Mouse (Mus musculus): ENCODE measurements around the gene Tmem262. TPM values are rescaled to one million over a fixed set of nuclear protein-coding genes. Genes with fewer than 3 reads are reported as not detected.
A peak's percentile ranks its signal among the peaks of the same experiment; 100 is the strongest.

The Tmem262 gene
- polyA plus RNA-seq, 1 experiment, result 219 TPM

GRCm38 (mm10) chr19:6070571-6071250, 9.1 kb upstream of the Tmem262 start:
- no peak overlapping the region for H3K27ac ChIP-seq (ENCODE audit: control insufficient read depth, insufficient read depth, low read depth, low read length)

GRCm38 (mm10) chr19:6071261-6071660, 8.6 kb upstream of the Tmem262 start:
- no peaks in the 10 kb centered on the region; the same call in 1 of the 2 replicates for H3K36me3 ChIP-seq (ENCODE audit: control insufficient read depth, insufficient read depth, low read length)
- TF ChIP-seq CTCF (IDR thresholded peaks at IDR 0.05; ENCODE audit: control insufficient read depth, insufficient read depth, insufficient replicate concordance, low read depth, low read length), result no peak
- no peak for TF ChIP-seq POLR2A (IDR thresholded peaks at IDR 0.05; ENCODE audit: control insufficient read depth, low read depth, low read length)
- H3K27ac ChIP-seq (ENCODE audit: control insufficient read depth, insufficient read depth, low read depth, low read length), result no peak overlapping the region
- no peaks in the 10 kb centered on the region for H3K27me3 ChIP-seq (ENCODE audit: control insufficient read depth, insufficient read depth, low read length)
- no peak overlapping the region for H3K4me3 ChIP-seq (ENCODE audit: control insufficient read depth, low read depth, low read length)
- peaks cover 21% of the 10 kb centered on the region for H3K4me1 ChIP-seq (ENCODE audit: control insufficient read depth, insufficient read depth, low read length)

More at GRCm38 (mm10) chr19:6070571-6071250, 9.1 kb upstream of the Tmem262 start:
- Histone ChIP-seq H3K4me1 (ENCODE audit: control insufficient read depth, insufficient read depth, low read length) (peaks cover 19% of the 10 kb centered on the region), H3K27me3 (ENCODE audit: control insufficient read depth, insufficient read depth, low read length) (no peaks in the 10 kb centered on the region), H3K4me3 (ENCODE audit: control insufficient read depth, low read depth, low read length) (no peak overlapping the region; the same call in 1 of the 2 replicates), H3K36me3 (ENCODE audit: control insufficient read depth, insufficient read depth, low read length) (no peaks in the 10 kb centered on the region; the same call in 1 of the 2 replicates)
- TF ChIP-seq POLR2A (IDR thresholded peaks at IDR 0.05; ENCODE audit: control insufficient read depth, low read depth, low read length) (no peak), CTCF (IDR thresholded peaks at IDR 0.05; ENCODE audit: control insufficient read depth, insufficient read depth, insufficient replicate concordance, low read depth, low read length) (no peak)

GRCm38 (mm10) chr19:6073889-6074288, 5.9 kb upstream of the Tmem262 start:
- peaks cover 6% of the 10 kb centered on the region for H3K4me1 ChIP-seq (ENCODE audit: control insufficient read depth, insufficient read depth, low read length)
- H3K36me3 ChIP-seq (ENCODE audit: control insufficient read depth, insufficient read depth, low read length), result no peaks in the 10 kb centered on the region; the same call in 1 of the 2 replicates
- H3K4me3 ChIP-seq (ENCODE audit: control insufficient read depth, low read depth, low read length), result no peak overlapping the region
- TF ChIP-seq CTCF (IDR thresholded peaks at IDR 0.05; ENCODE audit: control insufficient read depth, insufficient read depth, insufficient replicate concordance, low read depth, low read length) (no peak), POLR2A (IDR thresholded peaks at IDR 0.05; ENCODE audit: control insufficient read depth, low read depth, low read length) (no peak)
- no peak overlapping the region for H3K27ac ChIP-seq (ENCODE audit: control insufficient read depth, insufficient read depth, low read depth, low read length)
- no peaks in the 10 kb centered on the region for H3K27me3 ChIP-seq (ENCODE audit: control insufficient read depth, insufficient read depth, low read length)

- TF ChIP-seq CTCF (IDR thresholded peaks at IDR 0.05; ENCODE audit: control insufficient read depth, insufficient read depth, insufficient replicate concordance, low read depth, low read length), result no peak
- TF ChIP-seq POLR2A (IDR thresholded peaks at IDR 0.05; ENCODE audit: control insufficient read depth, low read depth, low read length), result peak; percentile 78
- Histone ChIP-seq H3K4me3 (ENCODE audit: control insufficient read depth, low read depth, low read length) (peak within 1 kb of the TSS; percentile 85), H3K27ac (ENCODE audit: control insufficient read depth, insufficient read depth, low read depth, low read length) (peak within 1 kb of the TSS; percentile 80), H3K4me1 (ENCODE audit: control insufficient read depth, insufficient read depth, low read length) (peaks cover 6% of the 10 kb centered on the region), H3K36me3 (ENCODE audit: control insufficient read depth, insufficient read depth, low read length) (peaks cover 1% of the 10 kb centered on the region), H3K27me3 (ENCODE audit: control insufficient read depth, insufficient read depth, low read length) (no peaks in the 10 kb centered on the region)
These were observed 3.1 kb upstream of the Tmem262 start, which contains the start of gene Vps51 for GRCm38 (mm10) chr19:6076564-6077393. Vps51 (minus strand) TSS chr19:6077231.

GRCm38 (mm10) chr19:6082156-6082555, 2.3 kb downstream of the Tmem262 start, which contains the start of gene Gm28374:
Gm28374 (minus strand) TSS chr19:6082256.
- no peak within 1 kb of the TSS for H3K27ac ChIP-seq (ENCODE audit: control insufficient read depth, insufficient read depth, low read depth, low read length)
- TF ChIP-seq POLR2A (IDR thresholded peaks at IDR 0.05; ENCODE audit: control insufficient read depth, low read depth, low read length) (no peak), CTCF (IDR thresholded peaks at IDR 0.05; ENCODE audit: control insufficient read depth, insufficient read depth, insufficient replicate concordance, low read depth, low read length) (no peak)
- H3K27me3 ChIP-seq (ENCODE audit: control insufficient read depth, insufficient read depth, low read length), result no peaks in the 10 kb centered on the region
- peak within 1 kb of the TSS; percentile 88 for H3K4me3 ChIP-seq (ENCODE audit: control insufficient read depth, low read depth, low read length)
- H3K4me1 ChIP-seq (ENCODE audit: control insufficient read depth, insufficient read depth, low read length), result peaks cover 8% of the 10 kb centered on the region
- H3K36me3 ChIP-seq (ENCODE audit: control insufficient read depth, insufficient read depth, low read length), result peaks cover 1% of the 10 kb centered on the region

- H3K27ac ChIP-seq (ENCODE audit: control insufficient read depth, insufficient read depth, low read depth, low read length), result peak within 1 kb of the TSS; percentile 86
- no peaks in the 10 kb centered on the region for H3K27me3 ChIP-seq (ENCODE audit: control insufficient read depth, insufficient read depth, low read length)
- H3K4me3 ChIP-seq (ENCODE audit: control insufficient read depth, low read depth, low read length), result peak within 1 kb of the TSS; percentile 95
- H3K4me1 ChIP-seq (ENCODE audit: control insufficient read depth, insufficient read depth, low read length), result peaks cover 8% of the 10 kb centered on the region
- TF ChIP-seq POLR2A (IDR thresholded peaks at IDR 0.05; ENCODE audit: control insufficient read depth, low read depth, low read length) (peak; percentile 75), CTCF (IDR thresholded peaks at IDR 0.05; ENCODE audit: control insufficient read depth, insufficient read depth, insufficient replicate concordance, low read depth, low read length) (no peak)
- H3K36me3 ChIP-seq (ENCODE audit: control insufficient read depth, insufficient read depth, low read length), result peaks cover 2% of the 10 kb centered on the region
These were observed 4.8 kb downstream of the Tmem262 start, which contains the start of the genes Zfpl1 and Cdca5 for GRCm38 (mm10) chr19:6084478-6085248. Zfpl1 (minus strand) TSS chr19:6084956. Cdca5 (plus strand) TSS chr19:6084983.

All from testis, adult 2 months (tissue).